Mouse (Mus musculus): ENCODE results near the gene Serpinc1.
"Not testable (repeated sequence)": the region's sequence is repeated elsewhere in the genome, so short reads cannot be mapped to it uniquely, and the experiment has no call there.

Gene Serpinc1

GRCm38 (mm10) chr1:161025410-161026210 lies 47.2 kb downstream of the Serpinc1 start:
- no peak for DNase-seq

GRCm38 (mm10) chr1:161027196-161027595 lies 48.8 kb downstream of the Serpinc1 start:
- DNase-seq = no peak

GRCm38 (mm10) chr1:161028427-161028826 lies 50.0 kb downstream of the Serpinc1 start:
- not testable (repeated sequence) for DNase-seq

GRCm38 (mm10) chr1:161030058-161030457 lies 51.7 kb downstream of the Serpinc1 start:
- DNase-seq = no peak

GRCm38 (mm10) chr1:161031881-161032280 lies 53.5 kb downstream of the Serpinc1 start:
- DNase-seq = no peak

GRCm38 (mm10) chr1:161032345-161032744 lies 54.0 kb downstream of the Serpinc1 start:
- DNase-seq = no peak

- no peak for DNase-seq
Measured at GRCm38 (mm10) chr1:161033856-161034434, 55.6 kb downstream of the Serpinc1 start.

- peak; percentile 98 for DNase-seq
Measured at GRCm38 (mm10) chr1:161034435-161035280, 56.3 kb downstream of the Serpinc1 start, which contains the start of gene Zbtb37. Zbtb37 (minus strand) TSS chr1:161034849.

GRCm38 (mm10) chr1:161035281-161035785 lies 56.9 kb downstream of the Serpinc1 start:
- no peak for DNase-seq

- DNase-seq = peak; percentile 34
Measured at GRCm38 (mm10) chr1:161035786-161036404, 57.5 kb downstream of the Serpinc1 start.

- DNase-seq = no peak
Measured at GRCm38 (mm10) chr1:161036411-161036841, 58.0 kb downstream of the Serpinc1 start.

GRCm38 (mm10) chr1:161037026-161037425 lies 58.6 kb downstream of the Serpinc1 start:
- DNase-seq = no peak

- DNase-seq = no peak
Measured at GRCm38 (mm10) chr1:161037599-161037998, 59.2 kb downstream of the Serpinc1 start.

- DNase-seq = no peak
Measured at GRCm38 (mm10) chr1:161038004-161038403, 59.6 kb downstream of the Serpinc1 start.

GRCm38 (mm10) chr1:161038968-161039721 lies 60.8 kb downstream of the Serpinc1 start:
- DNase-seq = no peak

GRCm38 (mm10) chr1:161039741-161040425 lies 61.5 kb downstream of the Serpinc1 start:
- no peak for DNase-seq

GRCm38 (mm10) chr1:161040426-161040770 lies 62.0 kb downstream of the Serpinc1 start:
- no peak for DNase-seq

- no peak for DNase-seq
Measured at GRCm38 (mm10) chr1:161040855-161041254, 62.5 kb downstream of the Serpinc1 start.

GRCm38 (mm10) chr1:161041261-161042020 lies 63.1 kb downstream of the Serpinc1 start:
- no peak for DNase-seq

- no peak for DNase-seq
Measured at GRCm38 (mm10) chr1:161046972-161047371, 68.6 kb downstream of the Serpinc1 start.
